Mouse (Mus musculus): ENCODE measurements around the gene Fam181b. TPM values are rescaled to one million over a fixed set of nuclear protein-coding genes. Genes with fewer than 3 reads are reported as not detected.

Fam181b gene
- total RNA-seq (2015) = not detected in 2 replicates
- total RNA-seq (2017) = not detected in 2 replicates

GRCm38 (mm10) chr7:93079785-93080730 lies at the start of gene Fam181b:
Gene Fam181b, plus strand, starts transcription at chr7:93079865.
- peak; percentile 89 for ATAC-seq (replicated peaks; ENCODE audit: poor library complexity)

- no peak for ATAC-seq (replicated peaks; ENCODE audit: poor library complexity)
Observed at GRCm38 (mm10) chr7:93037763-93038471, 41.7 kb upstream of the Fam181b start.

GRCm38 (mm10) chr7:93038472-93038828 lies 41.2 kb upstream of the Fam181b start:
- ATAC-seq (replicated peaks; ENCODE audit: poor library complexity) = no peak

- ATAC-seq (replicated peaks; ENCODE audit: poor library complexity) = no peak; the same call in 1 of the 2 replicates
Observed at GRCm38 (mm10) chr7:93039542-93039941, 40.1 kb upstream of the Fam181b start.

- ATAC-seq (replicated peaks; ENCODE audit: poor library complexity) = peak; percentile 54
Observed at GRCm38 (mm10) chr7:93044359-93044758, 35.3 kb upstream of the Fam181b start.

- ATAC-seq (replicated peaks; ENCODE audit: poor library complexity) = no peak
Observed at GRCm38 (mm10) chr7:93044788-93045187, 34.9 kb upstream of the Fam181b start.

- ATAC-seq (replicated peaks; ENCODE audit: poor library complexity) = no peak
Observed at GRCm38 (mm10) chr7:93060831-93061230, 18.8 kb upstream of the Fam181b start.

GRCm38 (mm10) chr7:93061747-93062146 lies 17.9 kb upstream of the Fam181b start:
- ATAC-seq (replicated peaks; ENCODE audit: poor library complexity) = no peak

- no peak for ATAC-seq (replicated peaks; ENCODE audit: poor library complexity)
Observed at GRCm38 (mm10) chr7:93062189-93062588, 17.5 kb upstream of the Fam181b start.

GRCm38 (mm10) chr7:93067464-93068015 lies 12.1 kb upstream of the Fam181b start:
- no peak for ATAC-seq (replicated peaks; ENCODE audit: poor library complexity)

GRCm38 (mm10) chr7:93076435-93076960 lies 3.2 kb upstream of the Fam181b start:
- no peak for ATAC-seq (replicated peaks; ENCODE audit: poor library complexity)

GRCm38 (mm10) chr7:93079420-93079784 lies 263 bp upstream of the Fam181b start:
- no peak for ATAC-seq (replicated peaks; ENCODE audit: poor library complexity)

- peak; percentile 27 for ATAC-seq (replicated peaks; ENCODE audit: poor library complexity)
Observed at GRCm38 (mm10) chr7:93080731-93081430, 1.2 kb downstream of the Fam181b start.

GRCm38 (mm10) chr7:93093371-93094058 lies 13.8 kb downstream of the Fam181b start:
- ATAC-seq (replicated peaks; ENCODE audit: poor library complexity) = peak; percentile 94

GRCm38 (mm10) chr7:93095511-93095910 lies 15.8 kb downstream of the Fam181b start:
- peak; percentile 73 for ATAC-seq (replicated peaks; ENCODE audit: poor library complexity)

GRCm38 (mm10) chr7:93104776-93105340 lies 25.2 kb downstream of the Fam181b start:
- no peak for ATAC-seq (replicated peaks; ENCODE audit: poor library complexity)

GRCm38 (mm10) chr7:93110370-93110965 lies 30.8 kb downstream of the Fam181b start:
- ATAC-seq (replicated peaks; ENCODE audit: poor library complexity) = no peak

- no peak for ATAC-seq (replicated peaks; ENCODE audit: poor library complexity)
Observed at GRCm38 (mm10) chr7:93111056-93111455, 31.4 kb downstream of the Fam181b start.

- no peak for ATAC-seq (replicated peaks; ENCODE audit: poor library complexity)
Observed at GRCm38 (mm10) chr7:93117561-93117960, 37.9 kb downstream of the Fam181b start.
